Mouse (Mus musculus) hindbrain, embryonic 11.5 days (tissue): ENCODE measurements at regions not wholly inside any gene's neighbourhood (a gene's known extent, or its start where the extent isn't known, plus 50 kb on each side); places are given as distances from the start of the nearest gene placed in this dataset.

ENCODE experiments used
- ATAC-seq: fragments of 200-750 bp; cut with Nextera tagmentation; 2 replicates; pipeline ENCODE4 v1.8.0; 2017; ENCODE audit warnings: mild to moderate bottlenecking, moderate TSS enrichment, moderate library complexity; ENCODE audit not compliant: low FRiP score
- DNase-seq: peaks from one replicate; pipeline ENCODE4 v3.0.0-alpha.2; 2015; ENCODE audit warnings: low spot score
- H3K27ac ChIP-seq: fragments of 300-500 bp; sonication (generic); 2 replicates; pipeline ENCODE4 v1.5.1; 2014; ENCODE audit warnings: mild to moderate bottlenecking, low read depth, low read length
- H3K27me3 ChIP-seq: fragments of 300-500 bp; sonication (generic); 2 replicates; pipeline ENCODE4 v1.6.1; 2014; ENCODE audit warnings: mild to moderate bottlenecking, low read length, moderate library complexity, mixed read lengths; ENCODE audit not compliant: control insufficient read depth, insufficient read depth
- H3K36me3 ChIP-seq: fragments of 300-500 bp; sonication (generic); 2 replicates; pipeline ENCODE4 v1.6.1; 2014; ENCODE audit warnings: mild to moderate bottlenecking, low read length, moderate library complexity, mixed read lengths; ENCODE audit not compliant: control insufficient read depth, insufficient read depth
- H3K4me1 ChIP-seq: fragments of 300-500 bp; sonication (generic); replicated peaks from 2 replicates; pipeline ENCODE4 v1.6.1; 2014; ENCODE audit warnings: low read length, mixed read lengths; ENCODE audit not compliant: control insufficient read depth, insufficient read depth
- H3K4me2 ChIP-seq: fragments of 300-500 bp; sonication (generic); replicated peaks from 2 replicates; pipeline ENCODE4 v1.6.1; 2014; ENCODE audit warnings: mild to moderate bottlenecking, low read depth, low read length
- H3K4me3 ChIP-seq: fragments of 300-500 bp; sonication (generic); 2 replicates; pipeline ENCODE4 v1.5.1; 2014; ENCODE audit warnings: low read depth, low read length
- H3K9ac ChIP-seq: fragments of 300-500 bp; sonication (generic); 2 replicates; pipeline ENCODE4 v1.6.1; 2014; ENCODE audit warnings: low read depth, low read length
- H3K9me3 ChIP-seq: fragments of 300-500 bp; sonication (generic); 2 replicates; pipeline ENCODE4 v1.6.1; 2016; ENCODE audit warnings: low read length; ENCODE audit not compliant: control insufficient read depth
- WGBS: fragments of 180-500 bp; shearing (Covaris S2); extraction: QIAGEN DNeasy Blood & Tissue Kit; methylation state at CpG from one replicate; pipeline ENCODE4 v1.1.7; 2014; 5-methylcytosine and 5-hydroxymethylcytosine counted together

- H3K9ac ChIP-seq = no peak overlapping the region
- H3K27me3 ChIP-seq = no peaks in the 10 kb centered on the region
- H3K4me2 ChIP-seq = no peak overlapping the region
- no peak overlapping the region for H3K4me3 ChIP-seq
- H3K9me3 ChIP-seq = no peaks in the 10 kb centered on the region
- no peaks in the 10 kb centered on the region for H3K36me3 ChIP-seq
- ATAC-seq (no peak), DNase-seq (no peak)
- no peaks in the 10 kb centered on the region for H3K4me1 ChIP-seq
- no peak overlapping the region for H3K27ac ChIP-seq
- WGBS = 92% methylated on average over 3 of the region's 3 CpGs
Observed at GRCm38 (mm10) chr1:81552731-81553130, 476.0 kb downstream of the Nyap2 start.

DNA sequence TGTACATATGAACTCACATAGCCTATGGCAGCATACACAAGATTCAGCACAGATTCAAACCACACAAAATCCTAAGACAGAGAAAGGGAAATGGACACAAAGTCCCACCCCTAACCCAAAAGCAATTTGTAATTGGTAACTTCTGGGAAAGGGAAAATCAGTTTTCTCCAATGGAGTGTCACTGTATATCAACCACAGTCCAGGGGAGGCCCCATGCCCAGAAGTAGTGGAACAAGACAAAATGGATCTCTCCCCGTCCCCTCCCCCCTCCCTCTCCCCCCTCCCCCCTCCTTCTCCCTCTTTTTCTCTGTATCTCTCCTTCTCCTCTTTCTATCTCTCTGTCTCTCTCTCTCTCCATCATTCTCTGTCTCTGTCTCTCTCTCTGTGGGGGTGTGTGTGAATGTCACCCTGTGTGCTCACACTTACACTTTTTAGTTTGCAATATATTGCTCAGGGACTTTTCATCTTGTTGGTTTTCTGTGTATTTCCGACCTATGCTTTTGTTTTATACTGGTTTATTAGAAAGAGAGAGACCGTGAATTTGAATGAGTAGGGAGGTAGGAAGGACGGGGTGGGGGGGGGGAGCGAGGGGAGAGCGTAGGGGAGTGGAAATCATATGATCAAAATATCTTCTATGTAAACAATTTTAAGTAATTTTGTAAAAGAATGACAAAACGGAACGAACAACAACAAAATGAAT lies 500.4 kb downstream of the Nyap2 start:
- Histone ChIP-seq H3K9me3 (no peaks in the 10 kb centered on the region), H3K27me3 (no peaks in the 10 kb centered on the region), H3K27ac (no peak overlapping the region), H3K4me2 (0 out of 2 replicates have a peak overlapping the region, but pooled peaks have one; percentile 11), H3K9ac (no peak overlapping the region), H3K36me3 (no peaks in the 10 kb centered on the region), H3K4me1 (no peaks in the 10 kb centered on the region), H3K4me3 (no peak overlapping the region)
- WGBS = 64% methylated on average over 8 of the region's 8 CpGs
- peak; percentile 25; the same call in 1 of the 2 replicates for ATAC-seq
- DNase-seq = no peak

DNA sequence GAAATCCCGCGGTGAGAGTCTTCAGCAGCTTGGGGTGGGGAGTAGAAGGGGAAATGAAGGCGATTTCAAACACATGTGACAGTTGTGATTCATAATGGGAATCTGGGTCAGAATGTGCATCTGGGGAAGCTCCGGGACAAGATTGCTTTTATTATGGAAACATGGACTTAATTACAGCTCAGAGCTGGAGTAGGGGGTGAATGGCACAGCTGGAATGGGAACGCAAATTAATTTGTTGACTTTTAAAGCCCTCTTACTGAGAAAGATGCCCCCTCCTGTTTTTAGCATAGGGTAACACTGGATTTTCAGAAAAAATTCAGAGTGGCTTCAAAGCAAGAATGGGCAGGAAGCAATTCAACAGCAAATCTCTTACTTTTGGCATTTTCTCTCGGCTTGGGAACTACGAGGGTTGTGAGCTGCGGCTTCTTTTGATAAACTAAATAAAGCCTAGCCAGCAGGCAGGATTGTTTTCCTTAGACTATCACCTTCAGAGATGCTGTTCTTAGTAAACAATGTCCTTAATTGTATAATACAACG lies 501.0 kb downstream of the Nyap2 start:
- Histone ChIP-seq H3K4me1 (no peaks in the 10 kb centered on the region), H3K27ac (no peak overlapping the region), H3K27me3 (no peaks in the 10 kb centered on the region), H3K4me2 (0 out of 2 replicates have a peak overlapping the region, but pooled peaks have one; percentile 11), H3K4me3 (no peak overlapping the region), H3K36me3 (no peaks in the 10 kb centered on the region), H3K9ac (no peak overlapping the region), H3K9me3 (no peaks in the 10 kb centered on the region)
- WGBS = 36% methylated on average over 9 of the region's 9 CpGs
- DNase-seq (peak; percentile 30), ATAC-seq (peak; percentile 86)

GRCm38 (mm10) chr1:81581208-81581607 lies 504.5 kb downstream of the Nyap2 start:
- H3K27ac ChIP-seq = no peak overlapping the region
- WGBS = 93% methylated on average over 4 of the region's 4 CpGs
- no peaks in the 10 kb centered on the region for H3K27me3 ChIP-seq
- H3K36me3 ChIP-seq = no peaks in the 10 kb centered on the region
- DNase-seq = no peak
- ATAC-seq = no peak
- no peaks in the 10 kb centered on the region for H3K4me1 ChIP-seq
- H3K4me2 ChIP-seq = no peak overlapping the region
- no peak overlapping the region for H3K4me3 ChIP-seq
- no peak overlapping the region for H3K9ac ChIP-seq
- no peaks in the 10 kb centered on the region for H3K9me3 ChIP-seq

DNA sequence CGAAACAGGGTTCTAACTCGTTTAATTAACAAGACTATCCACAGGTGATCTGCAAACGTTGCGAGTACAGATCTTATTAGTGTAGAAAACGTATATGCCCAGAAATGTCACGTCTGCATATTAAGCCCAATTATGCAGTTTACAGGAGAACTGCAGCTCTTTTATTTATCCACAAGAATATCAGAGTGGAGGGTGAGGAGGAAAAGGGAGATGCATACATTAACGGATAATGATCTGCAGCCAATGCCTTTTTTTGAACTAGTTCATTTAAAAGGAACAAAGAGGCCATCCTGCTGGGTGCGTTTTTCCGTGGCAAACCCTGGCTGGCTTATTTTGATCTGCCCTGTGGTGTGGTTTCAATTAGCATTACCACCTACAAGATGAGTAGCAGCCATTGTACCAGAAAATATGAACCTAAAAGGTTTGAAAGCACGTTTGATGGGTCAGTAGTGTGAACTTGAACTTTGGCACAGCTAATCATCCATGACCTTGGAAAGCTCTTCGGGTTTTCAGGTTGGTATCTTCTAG lies 511.1 kb downstream of the Nyap2 start:
- Histone ChIP-seq H3K27ac (no peak overlapping the region), H3K9me3 (no peaks in the 10 kb centered on the region), H3K4me3 (no peak overlapping the region), H3K4me1 (no peaks in the 10 kb centered on the region), H3K36me3 (no peaks in the 10 kb centered on the region), H3K27me3 (no peaks in the 10 kb centered on the region), H3K9ac (no peak overlapping the region), H3K4me2 (no peak overlapping the region)
- 48% methylated on average over 11 of the region's 11 CpGs for WGBS
- no peak for DNase-seq
- no peak for ATAC-seq

- H3K4me2 ChIP-seq = no peak overlapping the region
- no peak overlapping the region for H3K4me3 ChIP-seq
- no peak overlapping the region for H3K9ac ChIP-seq
- no peaks in the 10 kb centered on the region for H3K27me3 ChIP-seq
- peaks cover 4% of the 10 kb centered on the region; the same call in 1 of the 2 replicates for H3K4me1 ChIP-seq
- ATAC-seq (no peak), DNase-seq (no peak)
- no peaks in the 10 kb centered on the region for H3K9me3 ChIP-seq
- no peaks in the 10 kb centered on the region for H3K36me3 ChIP-seq
- no peak overlapping the region for H3K27ac ChIP-seq
- 89% methylated on average over 5 of the region's 5 CpGs for WGBS
Observed at GRCm38 (mm10) chr1:81591623-81592022, 514.9 kb downstream of the Nyap2 start.

DNA sequence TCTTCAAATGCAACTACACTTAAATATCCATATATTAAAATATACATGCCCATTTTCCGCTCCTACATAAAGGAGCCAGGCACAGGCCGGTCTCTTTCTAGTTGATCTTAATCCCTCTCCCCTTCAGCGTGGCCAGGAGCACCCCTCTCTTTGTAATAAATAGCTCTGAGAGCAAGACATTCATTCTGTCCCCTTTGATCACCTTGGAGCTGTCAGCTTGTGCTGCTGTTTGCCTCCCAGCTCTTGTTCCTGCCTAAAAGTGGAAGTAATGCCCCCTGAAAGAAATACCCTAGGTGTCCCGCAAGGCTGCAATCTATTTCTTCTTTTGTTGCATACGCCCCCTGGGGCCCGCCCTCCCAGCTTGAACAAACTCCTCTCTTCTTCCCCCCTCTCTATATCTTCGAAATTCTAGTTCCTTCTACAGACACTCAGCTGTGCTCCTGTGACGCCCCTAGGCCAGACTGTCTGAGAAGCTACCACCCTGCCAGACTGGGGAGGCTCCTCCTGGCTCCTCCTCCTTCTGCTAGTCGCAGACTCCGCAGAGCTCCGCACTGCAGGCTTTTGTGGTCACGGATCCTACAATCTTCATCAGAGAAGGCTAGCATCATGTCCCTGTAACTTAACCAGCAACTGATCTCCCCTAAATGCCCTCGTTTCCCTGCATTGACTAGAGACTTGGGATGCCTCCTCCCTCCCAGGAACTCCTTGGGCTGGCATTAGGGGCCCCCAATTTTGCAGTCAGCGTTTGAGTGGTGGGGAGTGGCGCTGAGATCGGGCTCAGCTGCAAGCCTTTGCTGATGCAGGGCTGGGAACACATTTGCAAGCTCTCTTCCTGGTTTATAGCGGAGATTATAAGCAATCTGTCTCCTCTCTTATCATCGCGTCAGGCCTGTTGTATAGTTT lies 516.8 kb downstream of the Nyap2 start:
- ATAC-seq (peak; percentile 98), DNase-seq (peak; percentile 77)
- H3K4me1 ChIP-seq = peaks cover 4% of the 10 kb centered on the region; the same call in 1 of the 2 replicates
- H3K4me3 ChIP-seq = peak overlapping the region; percentile 30
- H3K27me3 ChIP-seq = no peaks in the 10 kb centered on the region
- peak overlapping the region; percentile 95 for H3K27ac ChIP-seq
- H3K4me2 ChIP-seq = peak overlapping the region; percentile 58
- WGBS = 2% methylated on average over 19 of the region's 19 CpGs
- H3K9me3 ChIP-seq = no peaks in the 10 kb centered on the region
- H3K9ac ChIP-seq = peak overlapping the region; percentile 66
- no peaks in the 10 kb centered on the region for H3K36me3 ChIP-seq

GRCm38 (mm10) chr1:81594183-81594515 lies 517.4 kb downstream of the Nyap2 start:
- peaks cover 4% of the 10 kb centered on the region; the same call in 1 of the 2 replicates for H3K4me1 ChIP-seq
- peak overlapping the region; percentile 95 for H3K27ac ChIP-seq
- no peaks in the 10 kb centered on the region for H3K9me3 ChIP-seq
- peak overlapping the region; percentile 30 for H3K4me3 ChIP-seq
- 8% methylated on average over 5 of the region's 5 CpGs for WGBS
- H3K9ac ChIP-seq = peak overlapping the region; percentile 66
- H3K4me2 ChIP-seq = peak overlapping the region; percentile 58
- peak; percentile 41 for ATAC-seq
- DNase-seq = no peak
- H3K27me3 ChIP-seq = no peaks in the 10 kb centered on the region
- H3K36me3 ChIP-seq = no peaks in the 10 kb centered on the region
